Mouse (Mus musculus) 3134 (cell line): ENCODE results near the gene Hoxc6.

Source experiments
- DNase-seq: peaks from one replicate; pipeline ENCODE4 v3.0.0-alpha.2; 2011; ENCODE audit warnings: low spot score; ENCODE audit not compliant: insufficient read length; ENCODE audit errors: extremely low read depth

Hoxc6 gene

GRCm38 (mm10) chr15:103034807-103035547 is 36.9 kb downstream of the Hoxc6 start:
- no peak for DNase-seq

GRCm38 (mm10) chr15:103035548-103035881 is 37.5 kb downstream of the Hoxc6 start:
- no peak for DNase-seq

- no peak for DNase-seq
Observed at GRCm38 (mm10) chr15:103037579-103037978, 39.5 kb downstream of the Hoxc6 start.

- DNase-seq = no peak
Observed at GRCm38 (mm10) chr15:103038701-103039480, 40.8 kb downstream of the Hoxc6 start.

- no peak for DNase-seq
Observed at GRCm38 (mm10) chr15:103039609-103040008, 41.6 kb downstream of the Hoxc6 start.

- no peak for DNase-seq
Observed at GRCm38 (mm10) chr15:103040601-103041000, 42.5 kb downstream of the Hoxc6 start.

- DNase-seq = no peak
Observed at GRCm38 (mm10) chr15:103041613-103042012, 43.6 kb downstream of the Hoxc6 start.

- no peak for DNase-seq
Observed at GRCm38 (mm10) chr15:103042209-103042608, 44.2 kb downstream of the Hoxc6 start.

- no peak for DNase-seq
Observed at GRCm38 (mm10) chr15:103051670-103052069, 53.6 kb downstream of the Hoxc6 start.

GRCm38 (mm10) chr15:103053210-103053609 is 55.2 kb downstream of the Hoxc6 start:
- DNase-seq = no peak

- no peak for DNase-seq
Observed at GRCm38 (mm10) chr15:103056396-103056795, 58.3 kb downstream of the Hoxc6 start.

- DNase-seq = no peak
Observed at GRCm38 (mm10) chr15:103058715-103059114, 60.7 kb downstream of the Hoxc6 start.

GRCm38 (mm10) chr15:103059393-103059992 is 61.4 kb downstream of the Hoxc6 start:
- no peak for DNase-seq

GRCm38 (mm10) chr15:103060021-103060340 is 61.9 kb downstream of the Hoxc6 start:
- DNase-seq = no peak

- no peak for DNase-seq
Observed at GRCm38 (mm10) chr15:103060341-103061130, 62.5 kb downstream of the Hoxc6 start.

- no peak for DNase-seq
Observed at GRCm38 (mm10) chr15:103061131-103061825, 63.2 kb downstream of the Hoxc6 start.
